Mouse (Mus musculus): ENCODE data around the gene Adrm1.

GRCm38 (mm10) chr2:180200681-180201080 is 29.4 kb downstream of the Adrm1 start:
- TF ChIP-seq POLR2A (IDR thresholded peaks at IDR 0.05; ENCODE audit: control insufficient read depth in 1 of 2, insufficient read depth in 1 of 2, low read depth in 1 of 2, low read length in 2 of 2, poor library complexity in 1 of 2) (no peak), EP300 (IDR thresholded peaks at IDR 0.05; ENCODE audit: low read depth in 1 of 2, low read length in 2 of 2) (no peak), CTCF (IDR thresholded peaks at IDR 0.05 in 2 of 3, conservative IDR thresholded peaks at IDR 0.05 in 1 of 3; ENCODE audit: control insufficient read depth in 1 of 3, insufficient read depth in 1 of 3, low read depth in 2 of 3, low read length in 3 of 3, poor library complexity in 1 of 3, severe bottlenecking in 1 of 3) (no peak), TBP (IDR thresholded peaks at IDR 0.05; ENCODE audit: low read depth, low read length) (no peak), KAT2A (conservative IDR thresholded peaks at IDR 0.05; ENCODE audit: low read depth, low read length) (no peak), HCFC1 (IDR thresholded peaks at IDR 0.05; ENCODE audit: low read depth, low read length) (no peak), ZC3H11A (IDR thresholded peaks at IDR 0.05; ENCODE audit: low read depth, low read length) (no peak), ZKSCAN1 (IDR thresholded peaks at IDR 0.05; ENCODE audit: low read depth, low read length) (no peak), CHD1 (IDR thresholded peaks at IDR 0.05; ENCODE audit: low read depth, low read length) (no peak), CHD2 (IDR thresholded peaks at IDR 0.05; ENCODE audit: low read length) (no peak), UBTF (IDR thresholded peaks at IDR 0.05; ENCODE audit: borderline replicate concordance, insufficient read depth, low read depth, low read length) (no peak), USF1 (IDR thresholded peaks at IDR 0.05; ENCODE audit: low read depth, low read length) (no peak), MAZ (IDR thresholded peaks at IDR 0.05; ENCODE audit: low read depth, low read length) (no peak)

All from MEL (cell line).